Mouse (Mus musculus) olfactory bulb, adult 2 months (tissue): ENCODE data around the gene Krt87.

ENCODE experiments used
- CTCF ChIP-seq: fragments of 200-500 bp; IDR thresholded peaks from 2 replicates; pipeline ENCODE4 v1.5.1; 2012; ENCODE audit warnings: low read depth, mild to moderate bottlenecking, low read length, moderate library complexity; ENCODE audit not compliant: insufficient read depth
- POLR2A ChIP-seq: fragments of 200-500 bp; IDR thresholded peaks from 2 replicates; pipeline ENCODE4 v1.6.1; 2012; ENCODE audit warnings: mild to moderate bottlenecking, low read depth, low read length, moderate library complexity; ENCODE audit not compliant: insufficient read depth

GRCm38 (mm10) chr15:101446572-101446971 lies 8.0 kb upstream of the Krt87 start:
- TF ChIP-seq CTCF (no peak), POLR2A (no peak)
